Mouse (Mus musculus): ENCODE measurements around the gene Megf11. TPM values are rescaled to one million over a fixed set of nuclear protein-coding genes. Genes with fewer than 3 reads are reported as not detected.

The Megf11 gene
- total and polyA plus RNA-seq, 3 experiments: 0.33 to 2.0 (median 1.6) TPM

DNA sequence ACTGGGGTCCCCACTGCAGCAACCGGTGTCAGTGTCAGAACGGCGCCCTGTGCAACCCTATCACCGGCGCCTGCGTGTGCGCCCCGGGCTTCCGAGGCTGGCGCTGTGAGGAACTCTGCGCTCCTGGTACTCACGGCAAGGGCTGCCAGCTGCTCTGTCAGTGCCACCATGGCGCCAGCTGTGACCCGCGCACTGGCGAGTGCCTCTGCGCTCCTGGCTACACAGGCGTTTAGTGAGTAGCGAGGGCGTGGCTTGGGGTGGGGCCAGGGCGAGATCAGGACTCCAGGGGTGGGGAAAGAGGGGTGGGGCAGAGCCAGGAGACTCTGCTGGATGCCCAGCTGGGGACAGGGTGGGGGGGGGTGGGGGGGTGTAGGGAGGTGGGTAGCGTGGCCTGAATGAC is 252.8 kb downstream of the Megf11 start:
- Histone ChIP-seq H3K36me3 (ENCODE audit: control insufficient read depth, insufficient read depth, low read length) (no peaks in the 10 kb centered on the region), H3K4me1 (ENCODE audit: control insufficient read depth, insufficient read depth, low read length) (no peaks in the 10 kb centered on the region), H3K4me3 (no peak overlapping the region), H3K27me3 (ENCODE audit: control insufficient read depth, insufficient read depth, low read length) (no peaks in the 10 kb centered on the region), H3K27ac (no peak overlapping the region), H3K79me2 (replicated peaks; ENCODE audit: control insufficient read depth, insufficient read depth, low read length) (no peaks in the 10 kb centered on the region), H3K9ac (ENCODE audit: low read depth, low read length) (no peak overlapping the region)
- WGBS: 5% methylated on average over 22 of the region's 22 CpGs
- intact Hi-C loops (cut with DNase I): loop anchor here (2.0 kb wide), 1 partner anchor 287 kb away; no protein-coding TSS in a partner anchor
- TF ChIP-seq EP300 (IDR thresholded peaks at IDR 0.05; ENCODE audit: insufficient read depth, low read depth, low read length) (no peak), CTCF (IDR thresholded peaks at IDR 0.05) (no peak), POLR2A (IDR thresholded peaks at IDR 0.05; ENCODE audit: insufficient read depth, low read depth, low read length) (no peak)
- DNase-seq: peak; percentile 40 to 49

- intact Hi-C loops (cut with DNase I): loop anchor here (1.0 to 2.0 kb wide), 2 partner anchors 245 to 289 kb away; no protein-coding TSS in a partner anchor
- H3K4me3 ChIP-seq: no peak overlapping the region
- WGBS: 14% methylated on average over 5 of the region's 5 CpGs
- no peak overlapping the region for H3K9ac ChIP-seq (ENCODE audit: low read depth, low read length)
- no peaks in the 10 kb centered on the region for H3K79me2 ChIP-seq (replicated peaks; ENCODE audit: control insufficient read depth, insufficient read depth, low read length)
- peak; percentile 8 to 24 for DNase-seq
- H3K27ac ChIP-seq: no peak overlapping the region
- no peaks in the 10 kb centered on the region for H3K36me3 ChIP-seq (ENCODE audit: control insufficient read depth, insufficient read depth, low read length)
- H3K4me1 ChIP-seq (ENCODE audit: control insufficient read depth, insufficient read depth, low read length): no peaks in the 10 kb centered on the region
- TF ChIP-seq EP300 (IDR thresholded peaks at IDR 0.05; ENCODE audit: insufficient read depth, low read depth, low read length): no peak
- no peak for TF ChIP-seq POLR2A (IDR thresholded peaks at IDR 0.05; ENCODE audit: insufficient read depth, low read depth, low read length)
- TF ChIP-seq CTCF (IDR thresholded peaks at IDR 0.05): peak; percentile 83
- no peaks in the 10 kb centered on the region for H3K27me3 ChIP-seq (ENCODE audit: control insufficient read depth, insufficient read depth, low read length)
These were observed 254.2 kb downstream of the Megf11 start for GRCm38 (mm10) chr9:64639664-64640063.

DNA sequence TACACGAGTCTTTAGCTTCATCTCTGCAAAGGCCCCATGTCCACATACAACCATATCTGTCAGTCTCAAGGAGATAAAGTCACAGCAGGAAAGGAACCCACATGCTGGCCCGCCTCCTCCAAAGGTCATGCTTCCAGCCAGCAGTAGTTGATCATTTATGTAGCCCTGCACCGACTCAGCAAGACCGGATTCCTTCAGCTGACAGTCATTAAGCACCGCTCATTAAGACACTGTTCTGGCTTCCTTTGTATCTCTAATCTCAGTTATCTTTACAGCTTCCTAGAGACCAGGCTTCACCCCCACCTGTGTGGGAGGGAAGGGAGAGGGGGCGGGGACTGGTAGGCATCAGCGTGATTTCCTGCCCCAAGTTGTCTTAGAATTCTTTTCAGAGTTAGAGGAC is 258.7 kb downstream of the Megf11 start:
- H3K36me3 ChIP-seq (ENCODE audit: control insufficient read depth, insufficient read depth, low read length): no peaks in the 10 kb centered on the region
- no peaks in the 10 kb centered on the region for H3K27me3 ChIP-seq (ENCODE audit: control insufficient read depth, insufficient read depth, low read length)
- no peak overlapping the region for H3K27ac ChIP-seq
- H3K4me1 ChIP-seq (ENCODE audit: control insufficient read depth, insufficient read depth, low read length): no peaks in the 10 kb centered on the region
- 19% methylated on average over 7 of the region's 7 CpGs for WGBS
- no peaks in the 10 kb centered on the region for H3K79me2 ChIP-seq (replicated peaks; ENCODE audit: control insufficient read depth, insufficient read depth, low read length)
- TF ChIP-seq EP300 (IDR thresholded peaks at IDR 0.05; ENCODE audit: insufficient read depth, low read depth, low read length): no peak
- TF ChIP-seq CTCF (IDR thresholded peaks at IDR 0.05): no peak
- no peak for TF ChIP-seq POLR2A (IDR thresholded peaks at IDR 0.05; ENCODE audit: insufficient read depth, low read depth, low read length)
- H3K4me3 ChIP-seq: no peak overlapping the region
- intact Hi-C loops (cut with DNase I): no loop called here
- DNase-seq: no peak
- no peak overlapping the region for H3K9ac ChIP-seq (ENCODE audit: low read depth, low read length)

- TF ChIP-seq POLR2A (IDR thresholded peaks at IDR 0.05; ENCODE audit: insufficient read depth, low read depth, low read length) (no peak), CTCF (IDR thresholded peaks at IDR 0.05) (no peak), EP300 (IDR thresholded peaks at IDR 0.05; ENCODE audit: insufficient read depth, low read depth, low read length) (no peak)
- Histone ChIP-seq H3K79me2 (replicated peaks; ENCODE audit: control insufficient read depth, insufficient read depth, low read length) (no peaks in the 10 kb centered on the region), H3K27me3 (ENCODE audit: control insufficient read depth, insufficient read depth, low read length) (no peaks in the 10 kb centered on the region), H3K9ac (ENCODE audit: low read depth, low read length) (no peak overlapping the region), H3K4me1 (ENCODE audit: control insufficient read depth, insufficient read depth, low read length) (no peaks in the 10 kb centered on the region), H3K4me3 (no peak overlapping the region), H3K27ac (no peak overlapping the region), H3K36me3 (ENCODE audit: control insufficient read depth, insufficient read depth, low read length) (no peaks in the 10 kb centered on the region)
- DNase-seq: no peak
- WGBS: 73% methylated on average over 3 of the region's 3 CpGs
- intact Hi-C loops (cut with DNase I): no loop called here
These were observed 260.0 kb downstream of the Megf11 start for GRCm38 (mm10) chr9:64645462-64645861.

- H3K9ac ChIP-seq (ENCODE audit: low read depth, low read length): no peak overlapping the region
- no peak for DNase-seq
- 73% methylated on average over 9 of the region's 9 CpGs for WGBS
- intact Hi-C loops (cut with DNase I): no loop called here
- H3K27me3 ChIP-seq (ENCODE audit: control insufficient read depth, insufficient read depth, low read length): no peaks in the 10 kb centered on the region
- no peak overlapping the region for H3K4me3 ChIP-seq
- H3K27ac ChIP-seq: no peak overlapping the region
- H3K4me1 ChIP-seq (ENCODE audit: control insufficient read depth, insufficient read depth, low read length): no peaks in the 10 kb centered on the region
- H3K36me3 ChIP-seq (ENCODE audit: control insufficient read depth, insufficient read depth, low read length): no peaks in the 10 kb centered on the region
- no peaks in the 10 kb centered on the region for H3K79me2 ChIP-seq (replicated peaks; ENCODE audit: control insufficient read depth, insufficient read depth, low read length)
- TF ChIP-seq POLR2A (IDR thresholded peaks at IDR 0.05; ENCODE audit: insufficient read depth, low read depth, low read length) (no peak), CTCF (IDR thresholded peaks at IDR 0.05) (no peak), EP300 (IDR thresholded peaks at IDR 0.05; ENCODE audit: insufficient read depth, low read depth, low read length) (no peak)
These were observed 264.0 kb downstream of the Megf11 start for GRCm38 (mm10) chr9:64649393-64649792.

- intact Hi-C loops (cut with DNase I): no loop called here
- Histone ChIP-seq H3K36me3 (ENCODE audit: control insufficient read depth, insufficient read depth, low read length) (no peaks in the 10 kb centered on the region), H3K4me1 (ENCODE audit: control insufficient read depth, insufficient read depth, low read length) (no peaks in the 10 kb centered on the region), H3K4me3 (no peak overlapping the region), H3K79me2 (replicated peaks; ENCODE audit: control insufficient read depth, insufficient read depth, low read length) (no peaks in the 10 kb centered on the region), H3K27me3 (ENCODE audit: control insufficient read depth, insufficient read depth, low read length) (no peaks in the 10 kb centered on the region), H3K27ac (no peak overlapping the region), H3K9ac (ENCODE audit: low read depth, low read length) (no peak overlapping the region)
- WGBS: 26% methylated on average over 2 of the region's 2 CpGs
- no peak for TF ChIP-seq POLR2A (IDR thresholded peaks at IDR 0.05; ENCODE audit: insufficient read depth, low read depth, low read length)
- TF ChIP-seq CTCF (IDR thresholded peaks at IDR 0.05): no peak
- no peak for TF ChIP-seq EP300 (IDR thresholded peaks at IDR 0.05; ENCODE audit: insufficient read depth, low read depth, low read length)
- no peak for DNase-seq
These were observed 264.5 kb downstream of the Megf11 start for GRCm38 (mm10) chr9:64649892-64650291.
